Mouse (Mus musculus) forebrain, embryonic 14.5 days (tissue): ENCODE measurements around the gene 1810043G02Rik. TPM values are rescaled to one million over a fixed set of nuclear protein-coding genes. Genes with fewer than 3 reads are reported as not detected.
"Not testable (repeated sequence)": the region's sequence is repeated elsewhere in the genome, so short reads cannot be mapped to it uniquely, and the experiment has no call there.

ENCODE experiments used
- ATAC-seq: fragments of 200-750 bp; cut with Nextera tagmentation; 2 replicates; pipeline ENCODE4 v1.8.0; 2017; ENCODE audit warnings: mild to moderate bottlenecking, moderate library complexity
- DNase-seq: peaks from one replicate; pipeline ENCODE4 v3.0.0-alpha.2; 2015; ENCODE audit warnings: low spot score
- H3K27ac ChIP-seq: fragments of 300-500 bp; sonication (generic); 2 replicates; pipeline ENCODE4 v1.5.1; 2014; ENCODE audit warnings: low read depth, mild to moderate bottlenecking, control low read depth, low read length, moderate library complexity
- H3K27me3 ChIP-seq: fragments of 300-500 bp; sonication (generic); replicated peaks from 2 replicates; pipeline ENCODE4 v1.6.1; 2014; ENCODE audit warnings: low read length, control low read depth, mixed read lengths; ENCODE audit not compliant: control insufficient read depth, insufficient read depth
- H3K36me3 ChIP-seq: fragments of 300-500 bp; sonication (generic); 2 replicates; pipeline ENCODE4 v1.6.1; 2014; ENCODE audit warnings: low read length, control low read depth; ENCODE audit not compliant: control insufficient read depth, insufficient read depth
- H3K4me1 ChIP-seq: fragments of 300-500 bp; sonication (generic); 2 replicates; pipeline ENCODE4 v1.6.1; 2014; ENCODE audit warnings: antibody characterized with exemption, low read length, control low read depth; ENCODE audit not compliant: control insufficient read depth, insufficient read depth
- H3K4me2 ChIP-seq: fragments of 300-500 bp; sonication (generic); 2 replicates; pipeline ENCODE4 v1.6.1; 2014; ENCODE audit warnings: mild to moderate bottlenecking, control low read depth, low read length
- H3K4me3 ChIP-seq: fragments of 300-500 bp; sonication (generic); 2 replicates; pipeline ENCODE4 v1.5.1; 2014; ENCODE audit warnings: low read depth, low read length, control low read depth
- H3K9ac ChIP-seq: fragments of 300-500 bp; sonication (generic); 2 replicates; pipeline ENCODE4 v1.6.1; 2014; ENCODE audit warnings: mild to moderate bottlenecking, low read length, control low read depth, moderate library complexity
- H3K9me3 ChIP-seq: fragments of 300-500 bp; sonication (generic); replicated peaks from 2 replicates; pipeline ENCODE4 v1.6.1; 2016; ENCODE audit warnings: low read length, control low read depth, mixed read lengths; ENCODE audit not compliant: control insufficient read depth
- WGBS: fragments of 180-500 bp; shearing (Covaris S2); extraction: QIAGEN DNeasy Blood & Tissue Kit; methylation state at CpG from one replicate; pipeline ENCODE4 v1.1.7; 2014; 5-methylcytosine and 5-hydroxymethylcytosine counted together
- polyA plus RNA-seq: library from polyadenylated mRNA; unstranded; fragments of >200 nt; fragmentation: Nextera tagmentation; extraction: Ambion mirVana; gene quantifications from 2 replicates; pipeline ENCODE4 v1.2.1, GENCODE M21; 2014

Gene 1810043G02Rik
- polyA plus RNA-seq = 31.0 and 35.0 TPM in 2 replicates

- Histone ChIP-seq H3K27me3 (no peaks in the 10 kb centered on the region), H3K4me3 (peak within 1 kb of the TSS; percentile 67), H3K27ac (peak within 1 kb of the TSS; percentile 80), H3K36me3 (peaks cover 9% of the 10 kb centered on the region), H3K9me3 (no peaks in the 10 kb centered on the region), H3K9ac (peak within 1 kb of the TSS; percentile 77), H3K4me1 (peaks cover 5% of the 10 kb centered on the region), H3K4me2 (peak within 1 kb of the TSS; percentile 73)
- DNase-seq (peak; percentile 98), ATAC-seq (peak; percentile 98)
- WGBS = under 1% methylated on average over 57 of the region's 57 CpGs
These were observed at the start of gene 1810043G02Rik for GRCm38 (mm10) chr10:77978351-77979350. Gene 1810043G02Rik, plus strand, starts transcription at chr10:77978524.

DNA sequence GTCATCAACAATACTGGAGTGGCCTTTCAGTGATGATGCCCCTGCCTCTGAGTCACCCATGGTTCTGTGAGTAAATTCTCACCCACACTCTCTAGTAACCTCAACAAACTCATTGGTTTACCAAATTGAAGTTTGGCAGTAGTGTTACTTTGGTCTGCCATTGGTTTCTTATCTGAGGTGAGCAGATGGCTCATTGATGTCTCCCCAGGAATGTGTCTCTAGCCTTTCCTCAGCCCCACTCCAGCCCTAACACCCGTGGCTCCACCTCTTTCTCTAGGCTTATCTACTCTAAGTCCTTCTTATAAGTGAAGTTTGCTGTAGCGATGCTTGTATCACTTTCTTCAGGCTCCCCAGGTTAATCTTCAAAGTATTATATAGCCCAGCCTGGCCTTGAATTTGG is 38.6 kb upstream of the 1810043G02Rik start:
- Histone ChIP-seq H3K4me1 (no peaks in the 10 kb centered on the region), H3K9ac (no peak overlapping the region), H3K9me3 (no peaks in the 10 kb centered on the region), H3K4me3 (no peak overlapping the region), H3K4me2 (no peak overlapping the region), H3K36me3 (no peaks in the 10 kb centered on the region), H3K27ac (no peak overlapping the region), H3K27me3 (no peaks in the 10 kb centered on the region)
- WGBS = 81% methylated on average over 2 of the region's 2 CpGs
- ATAC-seq (no peak), DNase-seq (no peak)

- H3K9ac ChIP-seq, H3K27ac ChIP-seq, H3K9me3 ChIP-seq, H3K4me3 ChIP-seq, DNase-seq, H3K27me3 ChIP-seq, ATAC-seq, H3K4me2 ChIP-seq, H3K4me1 ChIP-seq, H3K36me3 ChIP-seq: not testable (repeated sequence)
- WGBS = 91% methylated on average over 8 of the region's 12 CpGs
These were observed 27.9 kb upstream of the 1810043G02Rik start for GRCm38 (mm10) chr10:77950468-77950867.

GRCm38 (mm10) chr10:77962725-77963124 is 15.6 kb upstream of the 1810043G02Rik start:
- no peak overlapping the region for H3K27ac ChIP-seq

DNA sequence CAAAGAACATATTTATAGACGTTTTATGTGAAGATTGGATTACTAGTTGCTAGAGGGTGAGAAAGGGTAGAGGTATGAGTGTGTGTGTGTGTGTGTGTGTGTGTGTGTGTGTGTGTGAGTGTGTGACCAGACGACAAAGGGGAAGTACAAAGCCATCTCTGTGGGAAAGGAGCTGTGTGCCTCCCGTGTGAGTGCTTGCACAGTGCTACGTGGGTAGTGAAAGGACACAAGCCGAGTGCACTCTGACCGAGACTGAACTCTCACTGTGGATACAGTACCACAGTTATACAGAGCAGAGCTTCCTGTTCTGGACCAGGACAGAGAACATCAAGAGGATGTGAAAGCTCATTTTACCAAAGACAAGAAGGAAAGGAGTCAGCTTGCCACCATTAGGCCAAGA is 14.4 kb upstream of the 1810043G02Rik start:
- Histone ChIP-seq H3K27me3 (0 out of 2 replicates have a peak, but pooled peaks cover 2% of the 10 kb centered on the region), H3K4me2 (no peak overlapping the region), H3K27ac (no peak overlapping the region), H3K4me1 (no peaks in the 10 kb centered on the region), H3K9me3 (no peaks in the 10 kb centered on the region), H3K4me3 (no peak overlapping the region), H3K9ac (no peak overlapping the region), H3K36me3 (no peaks in the 10 kb centered on the region)
- no peak for DNase-seq
- no peak for ATAC-seq
- WGBS = 75% methylated on average over 6 of the region's 6 CpGs

More at GRCm38 (mm10) chr10:77962725-77963124, 15.6 kb upstream of the 1810043G02Rik start:
- no peaks in the 10 kb centered on the region for H3K27me3 ChIP-seq
- H3K4me2 ChIP-seq = no peak overlapping the region
- no peak for DNase-seq
- H3K9me3 ChIP-seq = no peaks in the 10 kb centered on the region
- no peak overlapping the region for H3K4me3 ChIP-seq
- no peak for ATAC-seq
- H3K9ac ChIP-seq = no peak overlapping the region
- no peaks in the 10 kb centered on the region for H3K4me1 ChIP-seq
- WGBS = 96% methylated on average over 2 of the region's 2 CpGs
- no peaks in the 10 kb centered on the region for H3K36me3 ChIP-seq

GRCm38 (mm10) chr10:77969274-77969972 is 8.9 kb upstream of the 1810043G02Rik start:
- peak; percentile 88 for ATAC-seq
- DNase-seq = peak; percentile 81

DNA sequence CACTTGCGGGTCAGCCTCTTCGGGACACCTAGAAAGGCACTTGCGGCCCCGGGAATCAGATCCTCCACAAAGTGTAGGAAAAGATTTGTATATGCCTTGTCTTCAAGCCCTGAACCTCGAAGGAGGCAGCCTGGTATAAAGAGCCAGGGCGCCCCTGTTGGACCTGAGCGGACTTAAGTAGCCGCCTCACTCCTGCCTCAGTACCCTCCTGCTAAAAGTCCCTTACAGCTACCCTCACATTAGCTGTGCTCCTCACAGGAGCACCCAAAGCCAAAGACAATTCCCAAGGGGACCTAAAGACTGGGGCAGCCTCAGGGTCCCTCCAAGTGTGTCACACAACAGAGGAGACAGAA is 8.4 kb upstream of the 1810043G02Rik start:
- H3K27ac ChIP-seq = no peak overlapping the region
- ATAC-seq = peak; percentile 25; the same call in 1 of the 2 replicates
- H3K9me3 ChIP-seq = no peaks in the 10 kb centered on the region
- no peaks in the 10 kb centered on the region for H3K36me3 ChIP-seq
- 9% methylated on average over 8 of the region's 8 CpGs for whole genome bisulfite sequencing
- H3K27me3 ChIP-seq = peaks cover 3% of the 10 kb centered on the region; the same call in 1 of the 2 replicates
- peak overlapping the region; percentile 30 for H3K4me3 ChIP-seq
- DNase-seq = no peak
- H3K9ac ChIP-seq = peak overlapping the region; percentile 58; the same call in 1 of the 2 replicates
- H3K4me1 ChIP-seq = no peaks in the 10 kb centered on the region; the same call in 1 of the 2 replicates
- peak overlapping the region; percentile 68 for H3K4me2 ChIP-seq

More at GRCm38 (mm10) chr10:77969274-77969972, 8.9 kb upstream of the 1810043G02Rik start:
- Histone ChIP-seq H3K9ac (peak overlapping the region; percentile 58), H3K36me3 (no peaks in the 10 kb centered on the region), H3K27me3 (peaks cover 3% of the 10 kb centered on the region; the same call in 1 of the 2 replicates), H3K4me1 (no peaks in the 10 kb centered on the region; the same call in 1 of the 2 replicates), H3K27ac (no peak overlapping the region), H3K9me3 (no peaks in the 10 kb centered on the region), H3K4me2 (peak overlapping the region; percentile 68), H3K4me3 (peak overlapping the region; percentile 30)
- 7% methylated on average over 26 of the region's 26 CpGs for WGBS

DNA sequence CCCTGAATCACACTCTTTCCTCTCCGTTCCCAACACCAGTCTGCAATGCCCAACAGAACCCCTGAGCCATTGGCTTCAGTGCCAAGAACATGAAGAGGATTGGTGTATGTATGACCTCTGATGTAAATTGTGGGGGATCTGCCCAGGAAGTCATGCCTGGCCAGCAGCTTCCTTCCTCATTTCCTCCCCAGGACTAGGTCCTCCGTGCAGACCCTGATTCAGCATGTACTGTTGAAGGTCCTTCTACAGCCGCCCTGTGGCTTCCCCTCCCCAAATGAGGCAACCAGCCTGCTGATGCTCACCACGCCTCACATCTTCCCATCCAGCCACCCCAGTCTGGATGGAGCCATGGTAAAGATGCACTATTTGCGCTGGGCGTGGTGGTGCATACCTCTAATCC is 7.8 kb upstream of the 1810043G02Rik start, which contains the start of gene Trpm2:
Gene Trpm2, minus strand, starts transcription at position 83 of the 400 bp plus-strand sequence.
- ATAC-seq (no peak), DNase-seq (no peak)
- H3K9me3 ChIP-seq = no peaks in the 10 kb centered on the region
- peak within 1 kb of the TSS; percentile 58 for H3K9ac ChIP-seq
- no peaks in the 10 kb centered on the region for H3K36me3 ChIP-seq
- H3K4me3 ChIP-seq = peak within 1 kb of the TSS; percentile 30
- H3K27me3 ChIP-seq = peaks cover 3% of the 10 kb centered on the region; the same call in 1 of the 2 replicates
- H3K27ac ChIP-seq = no peak within 1 kb of the TSS
- 93% methylated on average over 6 of the region's 6 CpGs for WGBS
- peak within 1 kb of the TSS; percentile 68 for H3K4me2 ChIP-seq
- H3K4me1 ChIP-seq = no peaks in the 10 kb centered on the region; the same call in 1 of the 2 replicates
